Mouse (Mus musculus) gonadal fat pad, adult 2 months (tissue): Measurements from ENCODE around the gene Rgma. TPM values are rescaled to one million over a fixed set of nuclear protein-coding genes. Genes with fewer than 3 reads are reported as not detected.

ENCODE experiments used
- DNase-seq: peaks from one replicate; pipeline ENCODE4 v3.0.0-alpha.2; 2012; ENCODE audit warnings: low read depth
- polyA plus RNA-seq: library from polyadenylated mRNA; depleted of rRNA; stranded (reverse); fragments of >200 nt; gene quantifications from 2 replicates; pipeline ENCODE4 v1.2.3, GENCODE M21; 2012

Gene Rgma
- polyA plus RNA-seq, 1 experiment: 21.1 TPM

DNA sequence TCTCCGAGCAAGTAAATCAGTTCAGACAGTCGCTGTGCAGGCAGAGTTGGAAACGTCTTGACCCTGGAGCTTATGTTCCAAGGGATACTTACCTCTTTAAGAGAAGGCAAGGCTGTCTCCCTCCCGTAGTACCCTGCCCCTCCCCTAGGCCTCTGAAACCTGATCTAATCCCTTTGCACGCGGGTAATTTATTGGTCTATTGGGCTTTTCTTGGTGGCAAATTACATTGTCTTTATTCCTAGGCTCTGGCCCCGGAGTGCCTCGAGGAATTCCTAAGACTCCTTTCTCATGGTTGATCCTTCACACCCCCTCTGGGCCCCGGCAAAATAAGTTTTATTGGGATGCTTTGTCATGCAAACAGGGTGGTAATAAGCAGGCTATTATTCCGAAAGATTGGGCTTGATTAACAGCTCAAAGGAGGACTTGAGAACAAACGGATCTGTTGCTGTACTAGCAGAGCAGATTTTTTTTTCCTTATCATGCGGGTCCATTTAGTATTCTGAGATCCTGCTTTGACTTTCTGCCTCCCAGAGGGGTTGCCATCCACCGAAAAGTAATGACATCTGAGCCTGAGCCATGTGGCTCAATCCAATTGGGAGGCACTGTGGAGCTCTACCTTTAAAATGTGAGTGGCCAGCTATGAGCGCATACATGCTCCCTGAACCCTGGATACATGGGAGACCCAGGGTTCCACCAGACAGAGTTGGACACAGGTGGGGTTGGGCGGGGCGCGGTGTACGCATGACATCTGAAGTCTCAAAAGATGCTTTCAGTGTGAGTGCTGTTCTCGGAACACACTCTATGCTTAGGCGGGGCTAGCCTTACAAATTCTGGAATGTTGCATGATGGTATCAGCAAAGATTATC, 25.0 kb downstream of the Rgma start:
- DNase-seq: no peak

- no peak for DNase-seq
Observed at GRCm38 (mm10) chr7:73402106-73402505, 26.8 kb downstream of the Rgma start.

- DNase-seq: no peak
Observed at GRCm38 (mm10) chr7:73402671-73403070, 27.4 kb downstream of the Rgma start.

DNA sequence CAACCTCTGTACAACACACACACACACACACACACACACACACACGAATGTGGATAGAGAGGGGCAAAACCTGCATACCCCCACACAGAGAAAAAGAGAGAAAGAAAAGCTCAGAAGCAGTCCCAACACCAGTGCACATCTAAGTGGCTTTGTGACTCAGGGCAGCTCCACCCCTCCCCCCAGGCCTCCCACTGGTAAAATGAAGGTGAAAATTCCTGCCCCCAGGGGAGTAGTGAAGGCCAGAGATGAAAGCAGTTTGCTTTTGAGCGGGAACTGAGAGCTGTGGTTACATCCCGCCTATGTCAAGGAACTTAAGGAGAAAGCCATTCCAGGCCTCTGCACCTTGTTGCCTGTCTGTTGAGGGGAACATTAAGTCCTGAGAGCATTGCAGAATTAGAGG, 28.2 kb downstream of the Rgma start:
- no peak for DNase-seq

GRCm38 (mm10) chr7:73405550-73405949, 30.2 kb downstream of the Rgma start:
- DNase-seq: no peak

- DNase-seq: no peak
Observed at GRCm38 (mm10) chr7:73411523-73411922, 36.2 kb downstream of the Rgma start.

- DNase-seq: no peak
Observed at GRCm38 (mm10) chr7:73411986-73412385, 36.7 kb downstream of the Rgma start.

GRCm38 (mm10) chr7:73412419-73412818, 37.1 kb downstream of the Rgma start:
- no peak for DNase-seq

- no peak for DNase-seq
Observed at GRCm38 (mm10) chr7:73414192-73414591, 38.9 kb downstream of the Rgma start.

DNA sequence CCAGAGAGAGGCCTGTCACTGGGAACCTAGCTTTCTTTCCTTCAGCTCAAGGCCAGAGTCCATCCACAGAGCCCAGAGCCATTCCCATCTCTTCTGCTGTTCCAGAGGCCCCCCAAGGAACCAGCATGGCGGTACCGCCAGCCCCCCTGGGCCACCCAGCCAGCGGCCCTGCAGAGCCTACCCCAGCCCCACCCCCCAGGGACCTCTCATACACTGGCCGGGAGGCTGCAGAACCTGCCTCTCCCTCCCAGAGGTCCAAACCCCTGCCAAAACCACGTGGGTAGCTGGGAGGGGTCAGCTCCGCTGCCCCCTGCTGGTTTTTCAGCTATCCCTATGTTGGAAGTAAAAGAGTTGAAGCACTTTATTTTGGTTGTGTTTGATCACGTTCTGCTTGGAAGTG, 44.1 kb downstream of the Rgma start:
- DNase-seq: no peak

DNA sequence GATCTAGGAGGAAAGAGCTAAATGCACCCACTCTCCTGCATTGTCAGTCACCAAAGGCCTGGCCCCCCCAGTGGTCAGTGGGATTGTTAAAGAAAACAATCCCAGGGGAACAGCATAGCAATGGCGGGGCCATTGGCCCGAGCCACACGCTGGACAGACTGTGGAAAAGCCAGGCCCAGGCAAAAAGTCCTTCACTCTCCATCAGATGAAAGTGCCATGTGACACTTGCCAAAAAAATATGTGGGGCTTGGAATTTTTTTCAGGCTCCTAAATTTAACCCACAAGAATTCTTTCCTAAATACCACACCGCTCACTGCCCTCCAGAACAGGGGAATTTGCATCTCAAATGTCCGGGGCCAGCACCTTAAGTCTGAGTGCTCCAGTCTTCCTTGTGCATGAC, 45.5 kb downstream of the Rgma start:
- DNase-seq: no peak

DNA sequence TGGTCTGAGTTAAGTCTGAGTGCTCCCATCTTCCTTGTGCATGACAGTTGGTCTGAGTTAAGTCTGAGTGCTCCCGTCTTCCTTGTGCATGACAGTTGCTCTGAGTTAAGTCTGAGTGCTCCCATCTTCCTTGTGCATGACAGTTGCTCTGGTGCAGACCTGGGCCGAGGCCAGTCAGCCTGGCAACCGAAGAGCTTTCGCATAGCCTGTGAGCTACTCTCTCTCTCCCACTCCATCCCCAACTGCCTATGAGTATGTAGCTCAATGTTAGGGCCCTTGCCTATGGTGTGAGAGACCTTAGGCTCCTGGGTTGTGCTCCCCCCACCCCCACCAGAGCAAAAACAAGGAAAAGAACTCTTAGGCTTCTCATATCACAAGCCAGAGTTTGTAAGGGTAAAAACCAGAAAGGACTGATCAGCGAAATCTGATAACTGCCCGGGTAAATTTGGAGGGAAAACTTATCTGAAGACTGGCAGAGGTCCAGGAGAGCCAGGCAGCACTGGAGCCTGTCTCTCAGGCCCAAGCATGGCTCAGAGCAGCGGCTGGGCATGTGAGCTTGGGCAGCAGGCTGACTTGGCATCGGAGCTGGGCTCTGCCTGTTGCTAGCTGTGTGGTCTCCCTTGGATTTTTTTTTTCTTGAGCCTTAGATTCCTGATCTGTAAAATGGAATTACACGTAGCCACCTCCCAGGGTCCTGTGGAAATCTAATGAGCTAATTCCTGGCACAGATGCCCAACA, 46.1 kb downstream of the Rgma start:
- DNase-seq: no peak

DNA sequence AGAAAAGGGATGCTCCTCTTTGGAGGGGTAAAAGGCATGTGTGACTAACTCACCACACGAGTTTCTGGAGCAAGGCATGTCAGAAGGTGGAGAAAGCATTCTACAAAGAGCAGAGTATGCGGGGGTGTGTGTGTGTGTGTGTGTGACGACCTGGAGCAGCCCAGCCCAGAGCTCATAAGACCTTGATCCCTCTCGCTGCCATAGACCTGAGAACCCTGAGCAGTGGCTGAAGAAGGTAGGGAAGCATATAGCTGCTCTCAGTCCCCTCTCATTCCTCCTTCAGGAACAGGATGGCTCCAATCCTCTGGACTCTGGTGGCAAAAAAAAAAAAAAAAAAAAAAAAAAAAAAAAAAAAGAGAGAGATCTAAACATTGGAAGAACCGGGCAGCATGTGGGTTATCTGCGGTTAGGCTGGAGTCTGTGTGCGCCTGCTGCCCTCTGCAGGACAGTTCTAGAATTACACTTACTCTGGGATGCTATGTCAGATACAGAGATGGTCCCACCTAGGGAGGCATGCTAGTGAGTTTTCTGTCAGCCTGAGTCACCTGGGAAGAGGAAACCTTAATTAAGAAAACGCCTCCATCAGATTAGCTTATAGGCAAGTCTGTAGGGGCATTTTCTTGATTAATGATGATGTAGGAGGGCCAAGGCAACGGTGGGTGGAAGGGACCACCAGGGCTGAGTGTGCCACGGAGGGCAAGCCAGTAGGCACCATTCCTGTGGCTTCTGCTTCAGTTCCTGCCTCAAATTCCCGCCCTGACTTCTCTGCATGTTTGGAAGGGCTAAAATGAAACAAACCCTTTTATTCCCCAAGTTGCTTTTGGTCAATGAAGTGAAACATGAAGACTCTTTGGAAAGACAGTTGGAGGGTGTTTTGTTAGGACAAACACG, 47.2 kb downstream of the Rgma start:
- DNase-seq: no peak

- DNase-seq: no peak
Observed at GRCm38 (mm10) chr7:73423236-73423635, 47.9 kb downstream of the Rgma start.

- no peak for DNase-seq
Observed at GRCm38 (mm10) chr7:73424243-73424642, 48.9 kb downstream of the Rgma start.

DNA sequence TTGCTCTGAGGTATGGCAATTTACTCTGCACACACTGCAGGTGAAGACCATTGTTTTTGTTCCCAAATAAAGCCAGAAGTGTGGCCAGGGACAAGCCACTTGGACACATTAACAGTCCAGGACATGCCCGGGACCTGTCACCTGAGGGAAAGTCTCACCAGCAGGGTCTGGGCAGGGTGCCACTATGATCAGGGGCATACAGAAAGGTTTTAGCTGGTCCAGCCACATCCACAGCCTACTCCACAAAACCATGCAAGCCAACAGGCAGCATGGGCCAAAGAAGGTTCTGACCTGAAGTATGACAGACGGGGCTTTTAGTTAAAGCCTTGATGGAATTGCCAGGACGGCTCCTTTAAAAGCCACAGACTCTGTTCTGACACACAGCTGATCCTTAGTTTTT, 49.4 kb downstream of the Rgma start:
- DNase-seq: no peak

GRCm38 (mm10) chr7:73425451-73425850, 50.1 kb downstream of the Rgma start:
- DNase-seq: no peak

- no peak for DNase-seq
Observed at GRCm38 (mm10) chr7:73426235-73426634, 50.9 kb downstream of the Rgma start.

GRCm38 (mm10) chr7:73426752-73427386, 51.6 kb downstream of the Rgma start:
- no peak for DNase-seq

- DNase-seq: no peak
Observed at GRCm38 (mm10) chr7:73427794-73428193, 52.5 kb downstream of the Rgma start.

DNA sequence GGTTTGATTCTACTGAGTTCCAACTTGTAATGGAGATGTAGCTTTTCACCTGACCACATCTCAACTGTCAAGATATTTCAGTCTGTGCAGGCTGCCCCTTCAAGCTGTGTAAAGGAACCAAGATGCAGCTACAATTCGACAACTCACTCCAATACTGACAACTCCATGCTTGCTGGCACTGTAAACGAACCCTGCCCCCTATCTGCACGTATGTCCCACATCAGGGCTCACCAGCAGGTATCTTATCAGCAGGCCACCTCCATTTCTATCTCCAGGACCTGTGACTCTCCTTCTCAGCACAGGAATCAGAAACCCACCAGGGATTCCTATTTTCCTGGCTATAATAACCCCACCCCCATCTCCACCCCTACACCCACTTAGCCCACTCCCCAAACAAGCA, 53.2 kb downstream of the Rgma start:
- no peak for DNase-seq
